Mouse (Mus musculus) ES-Bruce4 (cell line): ENCODE data around the gene Ankrd12.

ENCODE experiments used
- CTCF ChIP-seq: IDR thresholded peaks from one replicate; pipeline ENCODE4 v1.8.1; 2011; ENCODE audit warnings: low read depth, low read length
- POLR2A ChIP-seq: IDR thresholded peaks from one replicate; pipeline ENCODE4 v1.8.1; 2011; ENCODE audit warnings: low read length; ENCODE audit not compliant: insufficient read depth

DNA sequence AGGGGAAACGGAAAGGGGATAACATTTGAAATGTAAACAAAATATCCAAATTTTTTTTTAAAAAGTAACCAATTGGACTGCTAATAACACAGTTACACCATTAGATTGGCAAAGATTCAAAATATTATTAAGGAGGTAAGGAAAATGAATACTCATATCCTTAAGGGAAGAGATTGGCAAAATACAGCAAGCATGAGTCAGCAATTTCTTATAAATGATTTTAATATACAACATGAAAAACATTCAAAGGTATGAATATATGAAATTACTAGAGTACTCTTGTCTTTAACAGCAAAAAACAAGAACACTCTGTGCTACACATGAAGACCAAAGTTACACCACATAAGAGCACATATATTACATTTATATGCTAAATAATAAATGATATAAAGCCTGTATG, 8.1 kb upstream of the Ankrd12 start:
- TF ChIP-seq CTCF (no peak), POLR2A (no peak)
